Mouse (Mus musculus) liver, adult (tissue): ENCODE results near the gene Zrsr1.

Experiments
- GATA4 ChIP-seq: IDR thresholded peaks from 2 replicates; pipeline ENCODE4 v1.6.1; 2014; ENCODE audit warnings: mild to moderate bottlenecking, low read length; ENCODE audit not compliant: insufficient replicate concordance

The Zrsr1 gene

GRCm38 (mm10) chr11:22971835-22972709 lies at the start of gene Zrsr1:
Gene Zrsr1 (plus strand): TSS chr11:22972005.
- no peak; the same call in 1 of the 2 replicates for TF ChIP-seq GATA4

- no peak for TF ChIP-seq GATA4
Observed at GRCm38 (mm10) chr11:22922546-22922945, 49.3 kb upstream of the Zrsr1 start.

GRCm38 (mm10) chr11:22923606-22924005 lies 48.2 kb upstream of the Zrsr1 start:
- no peak for TF ChIP-seq GATA4

- TF ChIP-seq GATA4 = no peak
Observed at GRCm38 (mm10) chr11:22928586-22929169, 43.1 kb upstream of the Zrsr1 start.

GRCm38 (mm10) chr11:22930129-22930528 lies 41.7 kb upstream of the Zrsr1 start:
- TF ChIP-seq GATA4 = no peak

GRCm38 (mm10) chr11:22931320-22931905 lies 40.4 kb upstream of the Zrsr1 start:
- no peak for TF ChIP-seq GATA4

GRCm38 (mm10) chr11:22932167-22932566 lies 39.6 kb upstream of the Zrsr1 start:
- no peak for TF ChIP-seq GATA4

GRCm38 (mm10) chr11:22936446-22937125 lies 35.2 kb upstream of the Zrsr1 start:
- TF ChIP-seq GATA4 = no peak

- no peak for TF ChIP-seq GATA4
Observed at GRCm38 (mm10) chr11:22937716-22938316, 34.0 kb upstream of the Zrsr1 start.

- TF ChIP-seq GATA4 = no peak
Observed at GRCm38 (mm10) chr11:22938983-22939382, 32.8 kb upstream of the Zrsr1 start.

- TF ChIP-seq GATA4 = no peak
Observed at GRCm38 (mm10) chr11:22949101-22949500, 22.7 kb upstream of the Zrsr1 start.

- no peak for TF ChIP-seq GATA4
Observed at GRCm38 (mm10) chr11:22950131-22950530, 21.7 kb upstream of the Zrsr1 start.

GRCm38 (mm10) chr11:22952668-22953067 lies 19.1 kb upstream of the Zrsr1 start:
- TF ChIP-seq GATA4 = no peak

GRCm38 (mm10) chr11:22956346-22956745 lies 15.5 kb upstream of the Zrsr1 start:
- TF ChIP-seq GATA4 = no peak

GRCm38 (mm10) chr11:22956830-22957229 lies 15.0 kb upstream of the Zrsr1 start:
- no peak for TF ChIP-seq GATA4
